Mouse (Mus musculus) thymus, adult 2 months (tissue): ENCODE data around the gene Kcng1.

Experiments used
- CTCF ChIP-seq: fragments of 200-500 bp; IDR thresholded peaks from 2 replicates; pipeline ENCODE4 v1.5.1; 2012; ENCODE audit warnings: mild to moderate bottlenecking, control low read depth, low read length, moderate library complexity, borderline replicate concordance; ENCODE audit not compliant: control insufficient read depth, poor library complexity, insufficient read depth; ENCODE audit errors: extremely low read depth
- POLR2A ChIP-seq: fragments of 200-500 bp; IDR thresholded peaks from 2 replicates; pipeline ENCODE4 v1.6.1; 2012; ENCODE audit warnings: mild to moderate bottlenecking, low read length, control low read depth, moderate library complexity; ENCODE audit not compliant: control insufficient read depth, poor library complexity, insufficient read depth; ENCODE audit errors: extremely low read depth

GRCm38 (mm10) chr2:168223326-168223725 is 58.2 kb downstream of the Kcng1 start:
- TF ChIP-seq POLR2A (no peak), CTCF (no peak)
